Mouse (Mus musculus): ENCODE measurements around the gene Krt18. TPM values are rescaled to one million over a fixed set of nuclear protein-coding genes. Genes with fewer than 3 reads are reported as not detected.

Krt18 gene
- total RNA-seq, 2 experiments from 2014 or later: 0.24 to 0.85 TPM

Other genes starting within 250 kb of the Krt18 start
- gene Krt72, start 241.7 kb upstream of the Krt18 start, total RNA-seq (2021): not detected
- gene Krt73, start 225.8 kb upstream of the Krt18 start, total RNA-seq (2021): 1 to 10 TPM; 1.1 to 2.6 TPM
- under 1 TPM in 1 of 2 experiments, not detected in 1; 0.61 TPM for gene Krt2, start 210.0 kb upstream of the Krt18 start, total RNA-seq (2021)
- gene Krt1, start 177.4 kb upstream of the Krt18 start, total RNA-seq (2021): 1 to 10 TPM; 3.3 TPM
- gene Krt77, start 158.5 kb upstream of the Krt18 start, total RNA-seq (2021): 10 to 100 TPM; 10.9 to 14.7 TPM
- not detected for gene Krt76, start 135.3 kb upstream of the Krt18 start, total RNA-seq (2021)
- not detected for gene Krt4, start 103.4 kb upstream of the Krt18 start, total RNA-seq (2021)
- not detected for gene Krt79, start 87.9 kb upstream of the Krt18 start, total RNA-seq (2021)
- not detected for gene Krt78, start 73.9 kb upstream of the Krt18 start, total RNA-seq (2021)
- gene Krt8, start 23.7 kb upstream of the Krt18 start, total RNA-seq (2021): not detected
- gene Eif4b, start 45.6 kb downstream of the Krt18 start, total RNA-seq (2021): 100 to 1,000 TPM; 167 to 168 TPM
- gene Tns2, start 72.2 kb downstream of the Krt18 start, total RNA-seq (2021): 10 to 100 TPM; 14.4 to 18.5 TPM
- 100 to 1,000 TPM; 143 to 152 TPM for gene Spryd3, start 108.1 kb downstream of the Krt18 start, total RNA-seq (2021)
- gene Igfbp6, start 116.2 kb downstream of the Krt18 start, total RNA-seq (2021): 10 to 100 TPM; 11.9 to 13.5 TPM
- not detected for gene Soat2, start 122.3 kb downstream of the Krt18 start, total RNA-seq (2021)
- gene Zfp740, start 175.1 kb downstream of the Krt18 start, total RNA-seq (2021): 10 to 100 TPM; 55.2 to 61.6 TPM
- gene Csad, start 176.5 kb downstream of the Krt18 start, total RNA-seq (2021): 10 to 100 TPM; 29.7 to 30.4 TPM
- gene Itgb7, start 203.8 kb downstream of the Krt18 start, total RNA-seq (2021): 1 to 10 TPM in 1 of 2 experiments, under 1 TPM in 1; 0.99 to 1.2 TPM
- gene Rarg, start 229.3 kb downstream of the Krt18 start, total RNA-seq (2021): 1 to 10 TPM; 8.3 to 9.4 TPM
- not detected for gene Gm9918, start 242.4 kb downstream of the Krt18 start, total RNA-seq (2021)

Data from left cerebral cortex, postnatal 14 days (tissue).